Mouse (Mus musculus): ENCODE results near the gene Arid1a.
"Not testable (repeated sequence)": the region's sequence is repeated elsewhere in the genome, so short reads cannot be mapped to it uniquely, and the experiment has no call there.

The Arid1a gene

DNA sequence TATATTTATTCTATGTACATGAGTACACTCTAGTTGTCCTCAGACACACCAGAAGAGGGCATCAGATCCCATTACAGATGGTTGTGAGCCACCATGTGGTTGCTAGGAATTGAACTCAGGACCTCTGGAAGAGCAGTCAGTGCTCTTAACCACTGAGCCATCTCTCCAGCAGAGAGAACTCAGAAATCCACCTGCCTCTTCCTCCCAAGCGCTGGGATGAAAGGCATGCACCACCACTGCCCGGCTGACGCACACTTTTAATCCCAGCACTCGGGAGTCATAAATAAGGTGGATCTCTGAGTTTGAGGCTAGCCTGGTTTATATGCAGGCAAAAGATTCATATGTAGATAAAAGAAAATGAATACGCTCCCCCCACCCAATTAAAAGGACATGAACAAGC, 107.1 kb downstream of the Arid1a start:
- not testable (repeated sequence) for DNase-seq

DNA sequence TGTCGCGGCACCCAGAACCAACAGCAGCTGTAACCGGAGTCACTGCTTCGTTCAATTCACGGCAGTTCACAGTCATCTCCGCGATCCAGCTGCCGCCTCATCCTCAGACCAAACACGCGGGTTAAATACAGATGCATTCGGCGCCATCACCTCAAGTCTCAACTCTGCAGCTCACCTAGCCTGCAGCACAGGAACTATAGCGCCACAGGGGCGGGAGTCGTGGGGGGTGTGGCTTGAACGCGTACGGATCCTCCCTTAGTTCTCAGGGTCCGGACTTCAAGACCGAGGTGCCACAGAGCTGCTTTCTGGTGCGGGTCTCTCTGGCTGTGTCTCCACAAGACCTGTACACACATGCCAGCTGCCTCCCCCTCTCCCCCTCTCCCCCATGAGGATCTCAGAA, 110.9 kb downstream of the Arid1a start:
- no peak for DNase-seq

DNA sequence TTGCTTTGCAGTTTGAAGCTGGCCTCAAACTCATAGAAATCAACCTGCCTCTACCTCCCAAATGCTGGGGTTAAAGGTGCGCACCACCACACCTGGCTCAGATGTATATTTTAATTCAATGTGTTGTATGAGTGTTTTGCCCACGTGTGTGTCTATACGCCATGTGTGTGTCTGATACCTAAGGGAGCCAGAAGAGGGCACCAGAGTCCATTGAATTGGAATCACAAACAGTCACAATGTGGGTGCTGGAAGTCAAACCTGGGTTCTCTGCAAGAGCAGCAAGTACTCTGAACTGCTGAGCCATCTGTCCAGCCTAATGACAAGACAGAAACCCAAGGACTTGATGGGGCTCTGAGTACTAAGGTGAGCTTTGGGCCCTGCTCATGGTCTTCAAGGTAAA, 111.4 kb downstream of the Arid1a start:
- DNase-seq: no peak

DNA sequence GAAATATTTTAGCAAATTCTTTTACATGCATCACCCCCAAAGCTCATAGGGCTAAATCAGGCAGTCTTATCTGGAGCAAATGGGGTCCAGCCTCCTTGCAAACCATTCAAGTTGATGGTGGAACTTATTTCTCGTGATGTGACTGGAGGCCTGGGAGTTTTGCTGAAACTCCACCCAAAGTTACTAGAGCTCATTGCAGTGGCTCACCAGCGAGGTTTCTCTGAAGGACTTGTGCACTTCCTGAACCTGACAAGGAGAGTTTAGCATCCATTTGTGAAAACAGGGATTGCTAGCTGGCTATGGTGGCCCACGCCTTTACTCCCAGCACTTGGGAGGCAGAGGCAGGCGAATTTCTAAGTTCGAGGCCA, 122.5 kb downstream of the Arid1a start:
- DNase-seq: no peak

DNA sequence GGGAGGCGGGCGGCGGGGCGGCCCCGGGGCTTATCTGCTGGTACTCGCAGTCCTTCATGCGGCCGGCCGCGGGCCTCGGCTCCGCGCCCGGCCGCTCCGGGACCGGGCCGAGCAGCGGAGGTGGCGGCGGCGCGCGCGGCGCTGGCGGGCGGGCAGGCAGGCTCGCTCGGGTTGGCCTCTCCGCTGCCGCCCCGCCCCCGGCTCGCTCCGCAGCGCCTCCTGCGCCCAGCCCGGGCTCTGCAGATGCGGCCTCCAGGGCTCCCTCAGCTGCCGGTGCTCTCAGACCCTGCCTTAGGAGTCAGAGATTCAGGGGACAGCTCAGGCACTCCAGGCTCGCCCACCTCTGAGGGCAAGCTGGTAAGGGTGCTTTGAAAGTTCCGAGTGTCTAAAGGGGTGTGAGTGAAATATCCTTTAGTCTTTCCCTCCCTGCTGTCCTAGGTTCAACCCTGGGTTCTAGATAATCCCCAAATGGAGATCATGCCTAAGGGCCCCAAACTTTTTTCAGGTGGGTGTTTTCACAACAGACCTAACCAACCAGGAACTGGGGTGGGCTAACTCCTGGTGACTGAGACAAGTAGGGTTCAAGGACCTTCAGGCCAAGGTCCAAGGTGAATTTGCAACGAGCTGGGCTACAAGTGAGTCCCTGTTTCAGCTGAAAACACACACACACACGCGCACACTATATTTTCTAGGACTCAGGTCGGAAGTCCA, 123.1 kb downstream of the Arid1a start:
- DNase-seq: peak; percentile 89

DNA sequence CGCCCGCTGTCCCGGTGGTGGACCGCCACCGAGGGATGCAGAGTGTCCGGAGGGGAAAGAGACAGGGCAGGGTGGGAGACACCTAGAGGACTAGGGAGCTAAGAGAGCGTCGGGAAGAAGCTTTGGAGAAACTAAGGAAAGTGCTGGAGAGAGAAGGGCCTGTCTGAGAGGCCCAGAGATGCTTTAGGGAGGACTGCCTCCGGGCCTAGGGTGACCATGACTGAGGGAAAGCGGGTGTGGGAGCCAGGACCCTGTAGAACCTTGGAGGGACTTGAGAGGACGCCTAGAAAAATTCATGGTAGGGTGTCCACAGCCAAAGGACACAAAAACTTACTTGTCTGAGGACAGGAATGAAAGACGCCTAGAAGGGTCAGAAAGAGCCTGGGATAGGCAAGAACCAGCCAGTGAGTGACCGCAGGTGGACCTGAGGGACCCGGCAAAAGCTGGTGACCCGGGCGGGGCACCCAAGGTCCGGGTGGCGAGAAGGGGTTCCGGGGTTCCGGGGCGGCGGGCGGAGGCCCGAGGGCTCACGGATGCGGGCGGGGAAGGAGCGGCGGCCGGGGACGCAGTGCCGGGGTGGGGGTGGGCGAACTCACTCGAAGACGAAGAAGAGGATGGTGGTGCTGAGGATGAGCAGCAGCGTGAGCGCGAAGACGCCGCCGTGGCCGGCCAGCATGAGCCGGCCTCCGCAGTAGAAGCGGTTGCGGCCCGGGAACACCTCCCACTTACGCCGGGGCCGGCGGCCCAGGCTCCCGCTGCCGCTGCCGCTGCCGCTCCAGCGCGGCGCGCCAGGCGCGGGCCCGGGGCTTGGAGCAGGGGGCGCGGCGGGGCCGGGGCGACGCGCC, 123.9 kb downstream of the Arid1a start:
- DNase-seq: peak; percentile 41

DNA sequence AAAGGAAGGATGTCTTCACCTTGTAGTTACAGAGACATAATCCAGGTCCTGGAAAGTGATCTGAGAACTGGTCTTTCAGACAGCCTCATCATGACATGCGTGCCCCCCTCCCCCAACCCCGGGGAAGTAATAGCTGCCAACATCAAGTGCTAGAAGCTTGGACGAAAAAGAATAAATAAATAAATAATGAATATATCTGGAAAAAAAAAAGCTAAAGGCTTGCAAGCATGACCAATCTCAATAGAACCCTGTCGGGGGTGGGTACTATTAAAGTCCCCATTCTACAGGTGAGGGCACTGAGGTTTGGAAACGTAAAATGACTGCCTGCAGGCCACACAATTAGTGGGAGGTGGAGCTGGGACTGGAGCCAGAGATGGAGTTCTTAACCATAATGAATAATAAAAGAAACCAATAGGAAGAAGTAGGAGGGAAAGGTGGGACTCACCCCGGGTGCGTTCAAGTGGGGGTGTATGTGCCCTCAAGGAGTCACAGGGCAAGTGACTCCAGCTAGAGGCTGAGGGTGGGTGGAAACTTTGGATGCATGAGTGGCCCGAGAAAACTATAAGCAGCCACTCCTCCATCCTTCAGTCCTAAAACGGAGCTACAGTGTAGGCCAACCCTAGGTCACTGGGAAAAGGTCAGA, 124.7 kb downstream of the Arid1a start:
- peak; percentile 62 for DNase-seq

DNA sequence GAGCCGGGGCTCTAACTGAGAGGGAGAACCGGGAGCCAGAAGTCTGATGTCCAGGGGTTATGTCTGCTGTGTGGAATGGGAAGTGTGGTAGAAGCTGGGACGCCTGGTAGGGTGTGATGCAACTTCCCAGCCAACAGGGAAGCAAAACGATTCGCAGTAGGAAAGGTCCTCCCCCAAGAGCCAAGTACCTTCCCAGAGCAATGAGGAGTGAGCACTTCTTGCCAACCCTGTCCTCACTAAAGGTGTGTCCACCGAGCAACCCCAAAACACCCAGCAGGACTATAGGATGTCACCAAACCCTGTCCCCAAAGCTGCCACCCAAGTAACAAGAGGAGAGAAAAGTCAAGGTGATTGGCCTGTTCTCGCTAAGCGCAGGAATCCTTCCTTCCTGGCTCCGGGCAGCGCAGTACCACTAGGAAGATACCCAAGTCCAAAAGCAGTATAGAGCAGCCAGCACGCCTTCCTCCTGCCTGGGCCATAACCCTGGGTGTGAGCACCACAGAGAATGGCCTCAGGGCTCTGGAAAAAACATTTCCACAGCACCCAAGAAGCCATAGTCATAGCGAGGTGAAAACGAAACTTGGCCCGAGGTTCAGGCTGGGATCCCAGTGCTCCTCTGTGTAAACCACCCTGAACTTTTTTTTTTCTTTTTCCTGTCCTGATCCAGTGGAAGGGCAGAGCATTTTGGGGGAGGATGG, 125.3 kb downstream of the Arid1a start:
- peak; percentile 40 for DNase-seq

DNA sequence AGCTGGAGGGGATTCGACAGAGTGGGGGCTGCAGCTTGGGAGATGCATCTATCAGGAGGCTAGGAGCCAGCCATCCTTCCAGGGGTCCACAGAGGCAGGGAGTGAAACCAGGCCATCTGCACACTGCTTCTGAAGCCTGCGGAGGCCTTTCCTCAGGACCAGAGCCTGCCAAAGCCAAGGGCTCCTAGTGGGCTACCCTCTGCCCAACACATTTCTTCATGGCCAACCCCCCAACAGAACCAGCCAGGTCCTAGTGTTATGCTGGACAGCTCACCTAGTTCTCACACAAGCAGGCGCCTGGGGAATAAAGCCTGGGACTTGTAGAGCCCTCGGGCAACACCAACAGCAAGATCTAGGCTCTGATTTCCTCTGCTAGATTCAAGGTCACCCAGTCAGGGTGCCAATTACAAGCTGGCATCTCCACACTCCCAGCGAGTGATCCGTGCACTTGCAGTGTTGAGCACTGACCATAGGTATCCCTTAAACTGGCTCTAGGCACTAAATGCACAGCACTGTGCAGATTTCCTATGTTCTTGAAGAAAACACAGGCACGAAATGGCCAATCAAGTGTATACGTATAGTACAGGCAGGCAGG, 126.1 kb downstream of the Arid1a start:
- DNase-seq: peak; percentile 72

DNA sequence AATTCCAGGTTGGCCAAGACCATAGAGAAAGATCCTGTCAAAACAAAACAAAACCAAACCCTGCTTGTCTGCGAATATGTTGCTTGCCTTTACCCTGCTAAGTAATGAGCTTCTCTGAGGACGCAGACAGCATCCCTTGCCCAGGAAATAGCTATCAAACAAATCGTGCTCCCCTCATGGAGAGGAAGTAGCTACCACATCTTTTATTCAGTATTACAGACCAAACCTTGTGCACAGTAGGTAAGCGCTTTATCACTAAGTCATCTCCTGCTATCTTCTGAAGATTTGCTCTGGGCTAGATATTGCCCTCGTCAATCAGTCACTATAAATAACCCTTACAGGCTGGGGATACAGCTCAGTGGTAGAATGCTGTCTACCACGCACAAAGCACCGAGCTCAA, 127.4 kb downstream of the Arid1a start:
- no peak for DNase-seq

Data from cerebellum, adult 9-10 months (tissue).